Mouse (Mus musculus) heart, embryonic 10.5 days (tissue): ENCODE data around the gene Atp6ap1. TPM values are rescaled to one million over a fixed set of nuclear protein-coding genes. Genes with fewer than 3 reads are reported as not detected.

Source experiments
- DNase-seq: peaks from one replicate; pipeline ENCODE4 v3.0.0-alpha.2; 2017; ENCODE audit warnings: low spot score
- H3K27ac ChIP-seq: fragments of 300-500 bp; sonication (generic); 2 replicates; pipeline ENCODE4 v1.5.1; 2016; ENCODE audit warnings: mild to moderate bottlenecking
- H3K27me3 ChIP-seq: fragments of 300-500 bp; sonication (generic); 2 replicates; pipeline ENCODE4 v1.6.1; 2016; ENCODE audit warnings: mild to moderate bottlenecking; ENCODE audit not compliant: poor library complexity, insufficient read depth, severe bottlenecking
- H3K36me3 ChIP-seq: fragments of 300-500 bp; sonication (generic); 2 replicates; pipeline ENCODE4 v1.6.1; 2016; ENCODE audit warnings: mild to moderate bottlenecking, moderate library complexity
- H3K4me1 ChIP-seq: fragments of 300-500 bp; sonication (generic); 2 replicates; pipeline ENCODE4 v1.6.1; 2016; ENCODE audit warnings: mild to moderate bottlenecking
- H3K4me3 ChIP-seq: fragments of 300-500 bp; sonication (generic); 2 replicates; pipeline ENCODE4 v1.5.1; 2016; ENCODE audit warnings: mild to moderate bottlenecking, moderate library complexity
- H3K9me3 ChIP-seq: fragments of 300-500 bp; sonication (generic); 2 replicates; pipeline ENCODE4 v1.6.1; 2016; ENCODE audit warnings: mild to moderate bottlenecking, moderate library complexity
- WGBS: fragments of 180-500 bp; shearing (Covaris S2); methylation state at CpG from one replicate; pipeline ENCODE4 v1.1.7; 2016; 5-methylcytosine and 5-hydroxymethylcytosine counted together
- microRNA-seq: library from miRNA; unstranded; fragments of <30 nt; microRNA quantifications from one replicate; pipeline ENCODE4, GENCODE M21; 2017
- polyA plus RNA-seq: library from polyadenylated mRNA; unstranded; fragments of >200 nt; fragmentation: Nextera tagmentation; extraction: Ambion mirVana; gene quantifications from 2 replicates; pipeline ENCODE4 v1.2.1, GENCODE M21; 2016

The Atp6ap1 gene
- polyA plus RNA-seq, 1 experiment from 2014 or later = 114 TPM

GRCm38 (mm10) chrX:74329215-74329671, 32.3 kb downstream of the Atp6ap1 start:
- peaks cover 4% of the 10 kb centered on the region; the same call in 1 of the 2 replicates for H3K27me3 ChIP-seq
- no peak for DNase-seq
- peaks cover 18% of the 10 kb centered on the region for H3K36me3 ChIP-seq
- H3K4me1 ChIP-seq = peaks cover 11% of the 10 kb centered on the region
- 17% methylated on average over 10 of the region's 10 CpGs for WGBS
- no peaks in the 10 kb centered on the region for H3K9me3 ChIP-seq
- H3K27ac ChIP-seq = peak overlapping the region; percentile 92
- H3K4me3 ChIP-seq = peak overlapping the region; percentile 62

DNA sequence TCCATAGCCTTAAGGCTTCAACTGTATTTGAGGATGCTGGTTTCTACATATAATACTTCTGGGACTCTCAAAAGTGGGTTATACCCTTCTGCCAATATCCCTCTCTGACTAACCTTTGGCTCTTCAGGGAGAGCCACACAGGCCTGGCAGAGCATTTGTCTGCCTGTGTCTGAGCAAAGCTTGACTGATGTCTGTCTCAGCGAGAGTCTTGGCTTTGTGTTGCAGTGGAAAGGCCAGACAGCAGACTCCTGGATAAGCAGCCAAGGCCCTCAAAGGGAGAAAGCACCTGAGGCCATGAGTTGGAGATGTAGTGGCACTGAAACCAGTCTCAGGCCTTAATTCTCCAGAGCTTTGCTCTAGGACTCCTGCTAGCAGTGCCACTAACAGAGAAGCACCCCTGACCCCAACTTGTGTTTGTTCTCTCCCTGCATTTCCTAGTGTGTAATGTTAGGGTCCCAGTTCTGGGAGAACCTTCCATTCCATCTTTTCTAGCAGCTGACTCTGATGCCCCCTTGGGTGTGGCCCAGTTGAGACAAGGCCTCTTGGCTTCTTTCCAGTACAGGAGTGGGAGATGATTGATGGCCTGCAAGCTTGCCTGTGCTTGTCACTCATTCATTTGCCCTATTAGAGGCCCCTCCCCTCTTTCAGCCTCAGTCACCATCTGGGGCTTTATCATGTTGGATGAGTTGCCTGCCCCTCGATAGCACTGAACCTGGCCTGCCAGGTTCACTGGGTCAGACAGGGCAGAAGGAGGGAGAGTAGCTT, 33.5 kb downstream of the Atp6ap1 start:
- H3K9me3 ChIP-seq = no peaks in the 10 kb centered on the region
- H3K27me3 ChIP-seq = peaks cover 4% of the 10 kb centered on the region; the same call in 1 of the 2 replicates
- peaks cover 11% of the 10 kb centered on the region for H3K4me1 ChIP-seq
- WGBS = 47% methylated on average over 2 of the region's 2 CpGs
- peaks cover 23% of the 10 kb centered on the region for H3K36me3 ChIP-seq
- H3K27ac ChIP-seq = no peak overlapping the region
- no peak for DNase-seq
- peak overlapping the region; percentile 62 for H3K4me3 ChIP-seq

DNA sequence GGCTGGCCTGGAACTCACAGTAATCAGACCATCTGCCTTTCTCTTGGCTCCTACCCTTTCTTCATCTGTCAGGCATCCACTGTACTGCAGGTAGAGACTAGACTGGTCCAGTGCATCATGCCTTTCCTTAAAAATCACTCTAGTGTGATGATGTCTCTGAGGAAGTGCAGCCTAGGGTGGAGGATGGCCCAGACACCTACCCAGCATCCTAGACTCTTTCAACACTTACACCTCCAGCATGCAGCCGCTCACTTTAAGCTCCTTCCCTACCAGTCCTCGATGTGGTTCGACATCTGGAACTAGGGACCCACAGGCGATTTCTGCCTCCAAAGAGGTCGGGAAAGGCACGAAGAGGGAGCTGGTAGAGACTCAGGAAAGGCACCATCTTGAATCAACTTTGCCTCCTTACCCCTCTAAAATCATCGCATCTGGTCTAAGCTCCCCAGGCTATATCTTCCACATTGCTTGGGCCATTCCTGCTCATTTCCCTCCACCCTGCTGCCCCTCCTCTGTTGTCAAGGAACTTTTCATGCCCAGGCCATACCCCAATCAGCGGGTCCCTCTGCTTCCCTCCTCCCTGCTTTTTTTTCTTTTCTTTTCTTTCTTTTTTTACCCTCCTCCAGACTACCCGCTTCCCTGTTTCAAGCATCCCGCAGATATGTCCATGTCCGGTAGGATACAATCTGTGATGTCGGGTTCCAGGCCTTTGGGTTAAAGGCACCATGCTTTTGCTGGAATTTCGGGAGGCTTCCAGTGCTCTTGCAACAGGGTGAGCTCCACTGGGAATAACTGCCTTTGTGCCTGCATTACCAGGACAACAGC, 56.0 kb downstream of the Atp6ap1 start:
- DNase-seq = no peak
- WGBS = 22% methylated on average over 13 of the region's 13 CpGs
- Histone ChIP-seq H3K4me3 (peak overlapping the region; percentile 62), H3K36me3 (no peaks in the 10 kb centered on the region), H3K27ac (peak overlapping the region; percentile 76), H3K4me1 (0 out of 2 replicates have a peak, but pooled peaks cover 3% of the 10 kb centered on the region), H3K9me3 (no peaks in the 10 kb centered on the region), H3K27me3 (no peaks in the 10 kb centered on the region)

GRCm38 (mm10) chrX:74353467-74353770, 56.5 kb downstream of the Atp6ap1 start, which contains the start of gene Lage3:
Gene Lage3 (minus strand): TSS chrX:74353618.
- 29% methylated on average over 7 of the region's 22 CpGs for WGBS
- Histone ChIP-seq H3K27me3 (no peaks in the 10 kb centered on the region), H3K4me3 (peak within 1 kb of the TSS; percentile 62), H3K27ac (peak within 1 kb of the TSS; percentile 76), H3K4me1 (0 out of 2 replicates have a peak, but pooled peaks cover 3% of the 10 kb centered on the region), H3K36me3 (no peaks in the 10 kb centered on the region), H3K9me3 (no peaks in the 10 kb centered on the region)
- peak; percentile 84 for DNase-seq

Small RNAs within 50 kb of the gene (microRNA-seq; reads per million reads assigned to microRNA genes)
- gene Mir7091 (0.76 reads per million), gene Mir7092 (0.76 reads per million)

Other genes with a start within 250 kb of the Atp6ap1 start
- not detected in 2 replicates for gene Opn1mw, start 169.6 kb upstream of the Atp6ap1 start, polyA plus RNA-seq
- gene Mecp2, start 161.7 kb upstream of the Atp6ap1 start, polyA plus RNA-seq = 11.3 and 13.1 TPM in 2 replicates
- gene Tex28, start 129.3 kb upstream of the Atp6ap1 start, polyA plus RNA-seq = not detected in 2 replicates
- 0.05 and 0.10 TPM in 2 replicates for gene Tktl1, start 119.8 kb upstream of the Atp6ap1 start, polyA plus RNA-seq
- 199 and 236 TPM in 2 replicates for gene Flna, start 47.3 kb upstream of the Atp6ap1 start, polyA plus RNA-seq
- gene Emd, start 42.4 kb upstream of the Atp6ap1 start, polyA plus RNA-seq = 17.9 and 22.7 TPM in 2 replicates
- 496 and 543 TPM in 2 replicates for gene Rpl10, start 26.3 kb upstream of the Atp6ap1 start, polyA plus RNA-seq
- gene Taz, start 15.2 kb upstream of the Atp6ap1 start, polyA plus RNA-seq = 66.9 and 73.1 TPM in 2 replicates
- 11.1 and 11.2 TPM in 2 replicates for gene Dnase1l1, start 14.8 kb upstream of the Atp6ap1 start, polyA plus RNA-seq
- gene Gdi1, start 7.9 kb downstream of the Atp6ap1 start, polyA plus RNA-seq = 171 and 194 TPM in 2 replicates
- gene Fam50a, start 15.9 kb downstream of the Atp6ap1 start, polyA plus RNA-seq = 57.1 and 65.2 TPM in 2 replicates
- 7.0 and 12.7 TPM in 2 replicates for gene Plxna3, start 32.0 kb downstream of the Atp6ap1 start, polyA plus RNA-seq
- gene Lage3, start 56.5 kb downstream of the Atp6ap1 start, polyA plus RNA-seq = 103 and 105 TPM in 2 replicates
- gene Ubl4a, start 76.1 kb downstream of the Atp6ap1 start, polyA plus RNA-seq = 64.2 and 71.0 TPM in 2 replicates
- gene Slc10a3, start 76.3 kb downstream of the Atp6ap1 start, polyA plus RNA-seq = 13.1 and 15.7 TPM in 2 replicates
- 24.0 and 25.3 TPM in 2 replicates for gene Fam3a, start 96.2 kb downstream of the Atp6ap1 start, polyA plus RNA-seq
- 18.6 and 21.7 TPM in 2 replicates for gene Ikbkg, start 96.2 kb downstream of the Atp6ap1 start, polyA plus RNA-seq
- gene G6pdx, start 132.1 kb downstream of the Atp6ap1 start, polyA plus RNA-seq = 26.3 and 34.6 TPM in 2 replicates
- not detected in 2 replicates for gene Gm6880, start 184.3 kb downstream of the Atp6ap1 start, polyA plus RNA-seq